Mouse (Mus musculus) kidney, adult 11 months (tissue): ENCODE measurements around the gene Simc1.
A peak's percentile ranks its signal among the peaks of the same experiment; 100 is the strongest.
"Not testable (repeated sequence)": the region's sequence is repeated elsewhere in the genome, so short reads cannot be mapped to it uniquely, and the experiment has no call there.

Experiments used
- DNase-seq: peaks from one replicate; pipeline ENCODE4 v3.0.0; 2022

Gene Simc1

GRCm38 (mm10) chr13:54503604-54504521 lies at the start of gene Simc1:
Gene Simc1, plus strand, starts transcription at chr13:54503779.
- DNase-seq, result peak; percentile 76

- DNase-seq, result peak; percentile 35
Observed at GRCm38 (mm10) chr13:54457062-54457461, 46.5 kb upstream of the Simc1 start.

GRCm38 (mm10) chr13:54459282-54459681 lies 44.3 kb upstream of the Simc1 start:
- no peak for DNase-seq

DNA sequence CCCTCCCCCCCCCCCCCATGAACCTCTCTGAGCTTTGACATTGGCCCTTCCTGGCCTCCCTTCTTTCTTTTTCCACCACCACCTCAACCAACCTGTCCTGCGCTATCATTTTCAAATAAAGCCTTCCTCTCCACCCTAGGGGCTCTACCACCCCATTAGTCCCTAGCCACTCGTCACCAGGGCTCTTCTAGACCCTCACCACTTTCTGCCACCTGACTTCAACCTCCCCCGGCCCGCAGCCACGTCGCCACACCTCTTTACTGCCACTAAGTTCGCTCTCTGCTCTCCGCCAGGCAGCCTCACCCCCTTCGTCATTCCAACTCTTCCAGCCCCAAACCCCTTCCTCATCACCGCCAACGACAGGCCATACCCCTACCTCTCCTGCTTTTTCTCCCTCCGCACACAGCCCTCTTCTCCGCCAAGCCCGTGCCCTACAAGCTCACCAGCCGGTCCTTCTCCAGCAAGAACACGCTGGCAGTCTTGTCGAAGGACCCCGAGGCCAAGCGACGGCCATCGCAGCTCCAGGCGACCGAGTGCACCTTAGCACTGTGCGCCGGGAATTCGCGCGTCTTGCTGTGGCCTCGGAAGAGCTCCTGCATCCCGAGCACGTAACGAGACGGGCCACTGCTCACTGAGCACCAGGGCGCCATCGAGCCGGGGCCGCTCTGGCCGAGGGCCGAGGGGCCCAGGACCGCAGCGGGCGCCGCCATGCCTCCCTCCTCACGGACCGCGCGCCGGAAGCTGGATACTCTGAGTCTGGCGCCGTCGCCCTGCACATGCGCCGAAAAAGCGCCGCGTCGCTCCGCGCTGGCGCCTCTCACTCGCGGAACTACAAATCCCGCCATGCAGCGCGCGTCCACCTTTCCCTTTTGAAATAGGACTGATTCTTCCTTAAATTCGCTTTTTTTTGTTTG lies 35.2 kb upstream of the Simc1 start, which contains the start of gene Thoc3:
Thoc3 (minus strand) TSS at position 752 of the 914 bp plus-strand sequence.
- DNase-seq, result peak; percentile 88

- DNase-seq, result no peak
Observed at GRCm38 (mm10) chr13:54469012-54469354, 34.6 kb upstream of the Simc1 start.

GRCm38 (mm10) chr13:54471967-54472366 lies 31.6 kb upstream of the Simc1 start:
- DNase-seq, result no peak

- no peak for DNase-seq
Observed at GRCm38 (mm10) chr13:54474996-54475395, 28.6 kb upstream of the Simc1 start.

DNA sequence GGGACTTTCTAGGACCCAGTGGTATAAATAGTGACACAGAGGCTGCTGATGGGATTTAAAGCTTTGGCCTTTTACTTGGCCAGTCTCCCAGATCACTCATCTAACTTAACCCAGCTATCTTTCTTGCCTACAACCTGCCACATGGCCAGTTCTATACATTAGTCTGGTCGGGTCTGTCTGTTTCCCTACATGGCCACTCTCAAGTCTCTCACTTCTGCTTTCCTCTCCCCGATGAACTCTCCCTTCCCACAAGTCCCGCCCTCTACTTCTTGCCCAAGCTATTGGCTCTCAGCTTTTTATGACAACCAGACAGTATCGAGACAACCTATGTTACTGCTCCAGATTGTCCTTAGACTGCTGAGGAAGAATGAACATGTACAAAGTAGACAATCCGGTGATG lies 27.9 kb upstream of the Simc1 start:
- DNase-seq, result no peak

DNA sequence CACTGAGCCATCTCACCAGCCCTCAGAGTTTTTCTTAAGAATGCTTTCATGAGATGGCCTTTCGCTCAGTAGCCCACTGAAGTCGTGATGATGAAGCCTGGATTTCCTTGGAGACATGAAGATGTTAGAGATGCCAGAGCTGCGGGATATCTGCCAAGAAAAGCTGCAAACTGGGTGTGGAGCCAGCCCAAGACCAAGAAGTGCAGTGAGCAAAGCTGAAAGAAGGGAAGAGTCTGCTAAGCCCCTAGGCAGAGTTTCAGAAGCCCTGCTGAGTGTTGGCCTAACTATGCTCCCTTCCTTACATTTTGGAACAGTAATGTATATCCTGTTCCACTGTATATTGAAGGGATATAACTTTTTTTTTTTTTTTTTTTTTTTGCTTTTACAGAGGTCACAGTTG lies 24.3 kb upstream of the Simc1 start:
- no peak for DNase-seq

DNA sequence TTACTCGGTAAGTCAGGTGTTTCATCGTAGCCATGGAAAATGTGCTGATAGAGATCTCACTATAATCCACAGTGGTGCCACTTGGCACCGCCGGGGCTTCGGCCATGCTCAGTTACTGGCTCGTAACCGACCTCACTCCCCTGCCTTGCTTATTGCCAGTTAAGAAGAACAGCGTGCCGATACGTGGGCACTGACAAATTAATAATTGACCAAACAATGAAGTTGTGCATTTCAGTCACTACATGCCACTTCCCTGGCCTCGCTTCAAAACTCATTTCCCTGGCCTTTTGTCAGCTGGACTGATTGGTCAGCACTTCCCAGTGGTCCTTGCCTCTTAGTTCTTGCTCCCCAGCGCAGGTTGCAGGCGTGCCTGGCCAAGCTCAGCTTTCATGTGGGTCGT lies 22.1 kb upstream of the Simc1 start:
- peak; percentile 82 for DNase-seq

DNA sequence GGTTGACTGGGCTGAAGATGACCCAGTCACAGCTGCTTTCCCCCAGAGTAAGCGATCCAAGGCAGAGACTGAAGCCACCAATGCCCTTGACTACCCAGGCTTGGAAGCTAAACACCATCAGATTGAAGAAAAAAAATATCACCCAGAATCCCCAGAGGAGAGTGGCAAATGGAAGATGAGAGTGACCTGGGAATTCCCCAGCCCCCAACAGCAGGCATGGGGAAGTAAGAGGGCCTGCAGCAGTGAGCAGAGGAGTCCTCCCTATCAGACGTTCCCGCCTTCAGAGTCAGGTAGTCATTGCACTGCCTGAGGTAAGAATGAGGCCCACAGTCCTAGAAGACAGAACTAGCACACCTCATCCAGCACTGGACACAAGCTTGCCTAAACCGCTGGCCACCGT lies 13.2 kb upstream of the Simc1 start:
- DNase-seq, result no peak

- no peak for DNase-seq
Observed at GRCm38 (mm10) chr13:54491381-54491780, 12.2 kb upstream of the Simc1 start.

DNA sequence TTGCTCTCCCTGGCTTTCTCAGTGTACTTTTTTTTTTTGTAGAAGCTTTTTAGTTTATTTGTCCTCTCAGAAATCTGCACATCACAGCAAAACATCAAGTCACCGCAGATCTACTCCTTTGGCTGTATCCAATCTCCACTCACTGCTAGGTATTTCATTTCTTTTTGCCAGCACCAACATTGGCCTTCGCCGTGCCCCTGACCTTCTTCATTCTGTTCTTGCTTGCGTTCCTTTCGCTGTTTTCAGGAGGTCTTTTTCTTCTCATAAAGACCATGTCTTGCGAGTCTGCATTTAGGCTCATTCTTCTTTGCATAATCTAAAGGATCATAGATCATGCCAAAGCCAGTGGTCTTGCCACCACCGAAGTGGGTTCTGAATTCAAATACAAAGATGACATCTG lies 4.0 kb upstream of the Simc1 start:
- DNase-seq, result not testable (repeated sequence)

- no peak for DNase-seq
Observed at GRCm38 (mm10) chr13:54501352-54501751, 2.2 kb upstream of the Simc1 start.

GRCm38 (mm10) chr13:54501957-54502690 lies 1.5 kb upstream of the Simc1 start:
- no peak for DNase-seq

- DNase-seq, result no peak
Observed at GRCm38 (mm10) chr13:54503278-54503603, 338 bp upstream of the Simc1 start.

GRCm38 (mm10) chr13:54504611-54505260 lies 1.2 kb downstream of the Simc1 start:
- peak; percentile 12 for DNase-seq

- DNase-seq, result no peak
Observed at GRCm38 (mm10) chr13:54505920-54506319, 2.3 kb downstream of the Simc1 start.

GRCm38 (mm10) chr13:54520221-54520620 lies 16.6 kb downstream of the Simc1 start:
- DNase-seq, result no peak

- DNase-seq, result no peak
Observed at GRCm38 (mm10) chr13:54521181-54521580, 17.6 kb downstream of the Simc1 start.

GRCm38 (mm10) chr13:54527140-54527539 lies 23.6 kb downstream of the Simc1 start:
- no peak for DNase-seq

DNA sequence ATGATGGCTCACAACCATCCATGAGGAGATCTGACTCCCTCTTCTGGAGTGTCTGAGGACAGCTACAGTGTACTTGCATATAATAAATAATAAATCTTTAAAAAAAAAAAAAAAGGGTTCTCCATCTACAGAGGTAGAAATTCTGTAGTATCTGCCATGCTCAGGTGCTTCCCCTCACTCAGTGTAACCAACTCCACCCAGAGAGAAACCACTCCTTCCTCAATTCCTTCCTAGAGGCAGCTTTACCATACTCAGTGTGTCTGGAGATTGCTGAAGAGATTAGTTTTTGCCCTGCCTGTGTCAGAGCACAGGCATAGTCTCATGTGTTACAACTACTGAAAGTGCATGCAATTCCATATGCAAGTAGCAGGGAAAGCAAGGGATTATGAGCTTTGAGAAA lies 28.6 kb downstream of the Simc1 start:
- DNase-seq, result no peak

GRCm38 (mm10) chr13:54548036-54548435 lies 44.5 kb downstream of the Simc1 start:
- peak; percentile 49 for DNase-seq
